Mouse (Mus musculus): ENCODE results near the gene Stk39. TPM values are rescaled to one million over a fixed set of nuclear protein-coding genes. Genes with fewer than 3 reads are reported as not detected.

Stk39 gene
- 100 to 1,000 TPM in 1 of 2 experiments, 10 to 100 TPM in 1; 95.6 to 106 TPM for total RNA-seq (2021)
- long read RNA-seq, experiment 1, transcript Stk39-201 (18 exons, 3,536 nt): major isoform, 104 of 166 reads
- long read RNA-seq, experiment 1, partial matches to known transcripts: 19 of 166 reads
- long read RNA-seq, experiment 1, other reads (novel, unspliced or antisense): 43 of 166 reads
- long read RNA-seq, experiment 2, transcript Stk39-201 (18 exons, 3,536 nt): major isoform, 107 of 183 reads
- long read RNA-seq, experiment 2, partial matches to known transcripts: 25 of 183 reads
- long read RNA-seq, experiment 2, other reads (novel, unspliced or antisense): 51 of 183 reads

DNA sequence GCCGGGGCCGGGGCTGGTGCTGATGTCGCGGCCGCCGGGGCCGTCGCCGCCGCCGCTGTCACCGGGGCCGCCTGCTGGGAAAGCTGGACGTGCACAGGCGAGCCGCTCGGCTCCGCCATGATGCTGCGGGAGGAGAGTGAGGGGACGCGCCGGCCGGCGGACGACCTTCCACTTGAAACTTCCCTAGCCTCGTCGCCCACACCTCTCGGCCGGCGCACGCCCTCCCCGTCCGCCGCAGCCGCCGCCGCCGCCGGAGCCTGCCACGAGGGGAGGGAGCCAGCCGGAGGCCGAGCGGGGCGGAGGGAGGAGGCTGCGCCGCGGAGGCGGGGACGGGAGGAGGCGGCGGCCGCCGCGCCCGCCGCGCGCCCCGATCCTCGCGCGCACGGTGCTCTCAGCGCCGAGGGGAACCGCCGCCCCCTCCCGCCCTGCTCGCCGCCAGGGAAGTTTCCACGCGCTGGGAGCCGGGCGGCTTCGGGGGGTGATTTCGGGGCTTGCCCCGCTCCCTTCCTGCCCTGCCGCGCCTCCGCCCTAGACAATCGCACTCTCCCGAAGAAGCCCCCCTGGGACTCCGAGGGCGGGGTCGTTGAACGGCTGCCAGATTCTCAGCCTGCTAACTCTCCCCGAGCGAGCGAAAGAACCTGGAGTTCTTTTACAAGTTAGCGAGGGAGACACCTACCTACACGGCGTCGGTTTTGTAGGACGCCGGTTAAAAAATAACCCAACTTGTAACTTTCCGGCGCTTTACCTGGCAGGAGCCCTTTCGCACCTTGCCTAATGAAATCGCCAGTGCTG, at the start of gene Stk39:
Gene Stk39 (minus strand): TSS at position 510 of the 792 bp plus-strand sequence.
- DNase-seq: peak; percentile 89 to 90
- intact Hi-C loops (cut with DNase I): loop anchor here (5.0 kb wide), 1 partner anchor 90 kb away; no protein-coding TSS in a partner anchor

DNA sequence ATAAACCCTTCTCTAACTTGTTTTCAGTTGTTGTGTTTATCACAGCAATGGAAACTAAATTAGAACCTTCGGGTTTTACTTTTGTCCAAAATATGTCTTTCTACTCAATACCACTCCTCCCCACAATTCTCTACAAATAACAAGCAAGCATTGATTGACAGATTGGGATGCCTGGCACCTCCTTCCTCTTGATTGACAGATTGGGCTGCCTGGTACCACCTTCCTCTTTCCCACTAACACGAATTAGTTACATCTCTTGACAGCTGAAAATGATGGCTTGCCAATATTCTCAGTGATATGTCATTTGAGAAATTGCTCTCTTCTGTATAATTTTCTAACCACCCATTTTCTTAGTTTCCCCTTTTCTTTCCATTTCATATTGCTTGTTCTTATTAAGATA, 43.3 kb upstream of the Stk39 start:
- intact Hi-C loops (cut with DNase I): no loop called here
- DNase-seq: no peak

DNA sequence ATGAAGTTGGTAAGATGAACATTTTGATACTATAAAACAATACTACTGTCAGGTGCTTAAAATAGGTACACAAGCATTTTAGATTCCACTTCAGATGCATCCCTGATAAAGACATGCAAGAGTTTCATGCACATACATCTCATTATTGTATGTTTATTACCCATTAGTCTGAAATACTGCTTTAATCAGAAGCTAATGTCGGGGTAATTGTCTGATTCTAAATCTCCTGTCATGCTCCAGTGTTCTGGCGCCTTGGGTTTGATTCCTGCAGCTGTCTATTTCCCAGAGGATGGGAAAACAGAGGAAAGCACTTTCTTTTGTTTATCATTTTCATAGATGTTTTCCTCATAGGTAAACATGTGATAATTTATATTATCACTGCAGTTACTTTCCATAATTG, 31.1 kb upstream of the Stk39 start:
- intact Hi-C loops (cut with DNase I): no loop called here
- DNase-seq: no peak

DNA sequence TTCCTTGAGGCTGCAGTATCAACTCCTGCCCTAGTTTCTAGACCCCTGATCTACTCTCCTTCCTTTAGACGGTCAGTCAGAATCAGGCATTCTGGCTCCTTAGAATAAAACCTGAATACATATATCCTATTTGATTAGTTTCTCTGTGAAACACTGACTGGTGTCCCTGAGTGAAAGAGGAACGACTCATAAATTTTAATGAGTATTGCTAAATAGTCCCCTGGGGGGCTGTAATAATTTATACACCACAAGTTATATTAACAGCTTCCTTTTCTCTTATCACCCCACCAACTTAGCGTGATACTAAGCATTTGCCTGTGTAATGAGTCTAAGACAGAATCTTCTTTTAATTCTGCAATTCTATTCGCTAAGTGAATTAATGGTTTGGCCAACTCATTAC, 30.7 kb upstream of the Stk39 start:
- intact Hi-C loops (cut with DNase I): no loop called here
- DNase-seq: no peak

DNA sequence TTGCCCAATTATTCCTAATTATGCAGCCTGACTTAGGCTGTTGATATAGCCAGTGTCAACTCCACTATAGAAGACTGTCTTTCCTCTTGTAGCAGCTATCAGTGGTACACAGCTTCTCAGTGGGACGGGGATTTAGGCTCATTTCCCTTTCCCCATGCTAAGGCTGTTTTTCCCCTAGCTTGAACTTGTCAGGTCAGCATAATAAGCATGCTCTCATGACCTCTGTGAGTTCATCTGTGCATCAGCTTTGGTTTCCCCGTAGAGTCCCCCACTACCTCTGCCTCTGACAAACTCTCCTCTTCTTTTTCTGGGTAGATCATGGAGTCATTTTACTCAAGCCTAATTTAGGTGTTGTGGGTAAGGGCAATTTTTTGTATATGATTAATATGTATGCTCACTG, 30.2 kb upstream of the Stk39 start:
- DNase-seq: no peak
- intact Hi-C loops (cut with DNase I): no loop called here

DNA sequence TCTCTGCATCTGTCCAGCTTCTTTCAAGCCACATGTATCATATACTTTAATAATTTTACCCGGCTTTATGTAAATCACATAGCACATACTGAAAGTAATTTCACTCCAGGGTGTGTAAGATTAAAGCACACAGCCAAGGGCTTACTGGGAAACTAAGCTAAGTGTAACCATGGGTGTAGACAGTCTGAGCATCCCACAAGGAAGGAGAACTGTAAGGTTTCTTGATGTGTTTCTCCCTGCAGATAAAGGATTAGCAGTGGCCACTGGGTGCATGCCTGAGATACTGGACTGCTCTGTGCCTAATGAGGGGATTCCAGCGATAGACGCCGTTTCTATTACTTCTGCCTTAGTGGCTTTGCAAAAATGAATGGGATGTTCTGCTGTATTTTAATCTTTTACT, 14.2 kb upstream of the Stk39 start:
- DNase-seq: no peak
- intact Hi-C loops (cut with DNase I): no loop called here

DNA sequence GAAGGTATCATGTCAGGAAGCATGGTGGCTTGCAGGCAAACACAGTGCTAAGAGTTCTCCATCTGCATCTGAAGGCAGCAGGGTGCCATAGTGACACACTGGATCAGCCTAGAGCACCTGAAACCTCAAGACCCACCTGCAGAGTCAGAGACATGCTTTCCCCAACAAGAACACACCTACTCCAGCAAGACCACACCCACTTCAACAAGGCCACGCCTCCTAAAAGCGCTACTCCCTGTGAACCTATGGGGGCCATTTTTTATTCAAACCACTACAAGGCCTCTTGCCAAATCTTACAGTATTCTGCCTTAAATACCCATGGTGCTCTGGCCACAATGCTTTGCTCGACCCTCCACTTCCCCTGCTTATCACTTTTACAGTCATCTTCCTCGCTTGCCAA, 13.1 kb upstream of the Stk39 start:
- intact Hi-C loops (cut with DNase I): no loop called here
- no peak for DNase-seq

DNA sequence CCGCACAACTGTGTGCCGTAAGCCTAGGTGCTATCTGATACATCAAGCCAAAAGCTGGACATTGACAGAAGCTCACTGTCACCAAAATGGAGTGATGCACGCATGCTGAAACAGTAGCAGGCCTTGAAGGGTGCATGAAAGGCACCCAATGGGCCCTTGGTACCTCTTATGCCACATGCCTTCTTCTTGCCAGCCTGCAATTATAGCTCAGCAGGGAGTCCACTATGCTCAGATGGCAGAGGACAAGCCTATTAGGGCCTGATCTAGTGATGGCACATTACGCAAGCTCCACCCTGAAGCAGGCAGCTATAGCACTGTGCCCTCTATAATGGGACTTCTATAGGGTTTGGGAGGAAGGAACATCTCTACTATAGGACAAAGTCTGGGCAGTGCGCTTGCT, 10.8 kb upstream of the Stk39 start:
- intact Hi-C loops (cut with DNase I): no loop called here
- DNase-seq: no peak

DNA sequence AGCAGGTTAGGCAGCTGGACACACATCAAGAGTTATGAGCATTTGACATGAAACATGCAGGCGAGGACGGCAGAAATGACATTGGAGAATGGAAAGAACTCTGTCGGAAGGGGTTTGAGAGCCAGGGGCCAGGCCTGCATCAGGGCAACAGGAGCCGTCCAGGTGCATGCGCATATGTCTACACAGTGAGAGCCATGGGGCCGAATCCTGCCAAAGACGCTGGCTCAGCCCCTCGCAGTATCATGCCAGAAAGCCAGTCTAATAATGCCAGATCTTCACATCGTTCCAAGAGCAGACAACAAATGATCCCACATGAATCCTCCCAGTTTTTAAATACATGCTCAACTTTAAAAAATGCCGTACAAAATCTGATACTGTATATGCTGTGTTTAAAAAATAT, 7.8 kb upstream of the Stk39 start:
- intact Hi-C loops (cut with DNase I): no loop called here
- no peak for DNase-seq

DNA sequence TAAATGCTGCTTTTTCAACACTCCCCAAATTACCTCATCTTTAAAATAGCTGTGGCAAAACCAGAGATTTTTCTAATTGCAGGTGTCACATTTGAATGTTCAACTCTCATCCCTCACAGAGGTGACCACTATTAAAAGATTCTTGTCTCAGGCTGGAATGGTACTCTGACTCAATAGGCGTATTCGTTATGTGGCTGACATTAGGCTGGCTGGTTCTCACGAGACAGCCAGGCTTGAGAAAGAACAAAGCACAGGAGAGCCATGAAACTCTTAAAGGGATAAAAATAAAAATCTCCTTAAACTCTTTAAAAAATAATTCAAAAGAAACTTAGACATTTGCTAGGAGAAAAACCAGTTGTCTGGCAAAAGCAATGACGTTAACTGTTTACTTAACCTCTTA, 853 bp upstream of the Stk39 start:
- no peak for DNase-seq
- intact Hi-C loops (cut with DNase I): loop anchor here (5.0 kb wide), 1 partner anchor 89 kb away; no protein-coding TSS in a partner anchor

DNA sequence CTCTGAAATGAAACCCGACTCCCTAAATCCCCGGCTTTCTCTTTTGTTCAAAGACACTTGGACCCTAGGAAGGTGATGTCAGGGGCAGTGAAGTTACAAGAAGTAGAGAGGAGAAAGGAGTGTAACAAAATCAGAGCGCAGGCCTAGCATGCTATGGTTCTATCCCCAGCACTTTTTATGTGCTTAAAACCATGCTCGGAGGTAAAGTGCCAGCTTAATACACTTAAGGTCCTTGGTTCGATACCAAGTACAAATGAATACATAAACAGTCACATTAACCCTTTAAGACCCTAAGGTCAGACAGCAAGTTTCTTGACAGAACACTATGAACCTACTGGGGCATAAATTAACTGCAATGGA, 463 bp upstream of the Stk39 start:
- DNase-seq: no peak
- intact Hi-C loops (cut with DNase I): loop anchor here (5.0 kb wide), 1 partner anchor 90 kb away; no protein-coding TSS in a partner anchor

DNA sequence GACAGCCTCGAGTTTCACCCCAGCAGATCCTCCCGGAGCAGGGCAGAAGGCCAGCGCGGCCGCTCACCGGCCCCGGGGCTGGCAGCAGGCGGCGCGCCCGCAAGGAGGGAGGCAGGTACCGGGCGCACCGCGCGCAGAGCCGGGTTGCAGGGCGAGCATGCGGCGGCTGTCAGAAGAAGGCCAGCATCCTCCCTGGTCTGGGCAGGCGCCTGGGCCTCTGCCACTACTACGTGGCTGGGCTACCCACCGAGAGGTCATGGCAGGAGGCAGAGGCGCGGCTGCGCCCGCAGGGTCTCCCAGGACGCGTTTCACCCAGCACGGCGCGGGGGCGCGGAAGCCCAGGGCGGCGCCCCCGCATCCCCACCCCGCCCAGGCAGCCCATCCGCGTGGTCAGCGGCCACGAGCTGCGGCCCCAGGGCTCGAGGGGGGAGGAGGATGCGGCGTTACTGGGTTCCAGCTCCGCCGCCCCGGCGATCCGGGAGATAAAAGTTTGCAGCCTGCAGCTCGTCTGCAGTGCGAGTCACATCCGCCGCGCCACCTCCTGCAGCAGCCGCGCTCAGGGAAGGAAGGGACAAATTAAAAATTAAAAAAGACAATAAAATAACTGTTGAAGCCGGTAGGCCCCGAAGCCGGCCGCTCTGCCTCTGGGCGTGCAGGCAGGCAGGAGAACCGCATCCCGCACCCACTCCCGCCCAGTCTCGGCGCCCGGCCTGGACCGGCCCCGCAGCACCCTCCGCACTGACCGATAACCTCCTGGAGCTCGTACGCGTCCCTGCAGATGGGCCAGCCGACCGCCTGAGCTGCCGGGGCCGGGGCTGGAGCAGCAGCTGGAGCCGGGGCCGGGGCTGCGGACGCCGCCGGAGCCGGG, 943 bp downstream of the Stk39 start:
- intact Hi-C loops (cut with DNase I): loop anchor here (5.0 kb wide), 1 partner anchor 91 kb away; no protein-coding TSS in a partner anchor
- DNase-seq: peak; percentile 68 to 72

DNA sequence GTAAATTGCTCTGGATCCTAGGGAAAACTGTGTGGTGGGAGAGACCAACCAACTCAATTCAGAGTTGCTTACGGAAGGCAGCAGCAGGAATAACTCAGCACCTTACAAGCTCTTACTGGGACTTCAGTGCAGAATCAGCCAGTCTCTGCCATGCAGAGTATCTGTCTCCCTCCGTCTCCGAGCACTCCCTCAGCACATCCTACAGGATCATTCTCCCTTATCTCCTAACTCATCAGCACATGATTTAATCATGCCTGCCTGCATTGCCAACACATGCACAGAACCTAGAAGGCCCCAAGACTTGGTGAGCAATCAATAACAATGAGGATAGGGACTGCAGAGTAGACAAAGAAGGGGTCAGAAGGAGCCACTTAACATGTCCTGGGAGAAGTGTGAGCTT, 2.6 kb downstream of the Stk39 start:
- no peak for DNase-seq
- intact Hi-C loops (cut with DNase I): loop anchor here (2.0 to 5.0 kb wide), 2 partner anchors 39 to 92 kb away; no protein-coding TSS in a partner anchor

DNA sequence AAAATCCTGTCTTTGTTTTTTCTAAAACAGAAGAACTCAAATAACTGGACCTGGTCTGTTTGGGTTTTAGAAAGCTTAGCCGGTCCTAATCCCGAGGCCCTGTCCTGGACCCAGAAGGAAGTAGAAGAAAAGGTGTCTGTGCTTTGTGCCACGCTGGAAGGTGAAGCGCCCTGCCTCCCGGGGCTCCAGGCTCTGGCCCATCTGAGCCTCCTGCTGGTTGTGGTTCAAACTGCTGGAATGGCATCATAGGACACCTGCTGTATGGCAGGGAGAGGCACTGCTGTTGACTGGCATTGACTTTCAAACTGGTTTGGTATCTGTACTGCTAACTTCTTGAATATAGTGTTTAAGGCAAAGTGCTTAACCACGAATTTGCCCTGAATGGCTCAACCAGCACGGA, 3.4 kb downstream of the Stk39 start:
- intact Hi-C loops (cut with DNase I): loop anchor here (2.0 to 5.0 kb wide), 2 partner anchors 38 to 91 kb away; no protein-coding TSS in a partner anchor
- DNase-seq: peak; percentile 55 to 68

DNA sequence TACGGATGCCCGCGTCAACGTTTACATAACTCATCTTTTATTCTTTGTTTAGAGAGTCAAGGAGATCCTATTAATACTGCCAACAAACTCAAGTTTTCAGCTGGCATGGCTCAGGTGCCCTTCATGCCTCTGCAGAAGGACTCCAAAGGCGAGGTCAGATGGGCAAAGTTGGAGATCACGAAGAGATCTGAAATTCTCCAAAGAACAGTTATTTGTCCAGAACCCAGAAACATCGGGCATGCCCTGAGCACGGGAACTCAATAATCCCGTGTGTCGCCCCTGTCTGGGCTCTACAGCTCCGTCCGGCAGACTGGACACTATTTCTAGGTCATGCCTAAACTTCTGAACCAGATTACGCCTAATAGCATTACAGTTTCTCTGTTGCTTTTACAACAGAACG, 3.8 kb downstream of the Stk39 start:
- DNase-seq: no peak
- intact Hi-C loops (cut with DNase I): loop anchor here (2.0 to 5.0 kb wide), 2 partner anchors 37 to 91 kb away; no protein-coding TSS in a partner anchor

DNA sequence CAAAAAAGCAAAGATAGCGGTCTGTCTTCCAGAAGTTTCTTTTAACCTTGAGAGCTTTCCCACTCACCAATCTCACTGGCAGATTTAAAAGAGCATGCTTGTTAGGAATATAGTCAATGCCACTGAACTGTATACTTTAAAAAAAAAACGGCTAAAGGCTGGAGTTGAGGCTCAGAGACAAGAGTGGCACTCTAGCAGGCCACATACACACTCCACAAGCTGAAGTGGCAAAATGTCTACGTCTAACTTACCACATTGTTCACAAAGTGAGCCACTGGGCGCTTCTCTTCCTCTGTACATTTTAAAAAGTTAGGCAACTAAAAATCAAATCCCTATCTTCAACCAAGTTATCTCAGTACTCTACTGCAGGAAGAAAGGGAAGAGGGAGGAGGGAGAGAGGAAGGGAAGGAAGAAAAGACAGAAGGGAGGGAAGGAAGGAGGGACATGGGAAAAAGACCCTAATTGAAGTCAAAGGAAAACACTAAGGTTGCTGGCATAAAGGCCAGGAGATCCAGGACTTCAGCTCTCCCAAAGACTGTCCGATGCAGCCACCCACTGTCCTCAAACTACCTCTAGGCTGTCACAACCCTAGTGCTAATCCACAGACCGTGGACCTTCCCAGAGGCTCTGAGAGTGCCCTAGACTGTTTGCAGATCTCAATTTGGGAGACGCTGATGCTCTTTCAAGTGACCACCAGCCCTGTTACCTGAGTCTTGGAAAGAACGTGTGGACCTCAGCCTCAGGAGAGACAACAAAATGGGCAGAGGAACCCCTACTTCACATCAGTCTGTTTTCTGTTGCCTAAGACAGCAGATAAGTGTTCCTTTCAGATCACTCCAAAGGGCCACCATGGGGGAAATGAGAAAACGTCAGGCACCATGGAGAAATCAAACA, 4.7 kb downstream of the Stk39 start:
- DNase-seq: no peak
- intact Hi-C loops (cut with DNase I): loop anchor here (5.0 kb wide), 1 partner anchor 90 kb away; no protein-coding TSS in a partner anchor

DNA sequence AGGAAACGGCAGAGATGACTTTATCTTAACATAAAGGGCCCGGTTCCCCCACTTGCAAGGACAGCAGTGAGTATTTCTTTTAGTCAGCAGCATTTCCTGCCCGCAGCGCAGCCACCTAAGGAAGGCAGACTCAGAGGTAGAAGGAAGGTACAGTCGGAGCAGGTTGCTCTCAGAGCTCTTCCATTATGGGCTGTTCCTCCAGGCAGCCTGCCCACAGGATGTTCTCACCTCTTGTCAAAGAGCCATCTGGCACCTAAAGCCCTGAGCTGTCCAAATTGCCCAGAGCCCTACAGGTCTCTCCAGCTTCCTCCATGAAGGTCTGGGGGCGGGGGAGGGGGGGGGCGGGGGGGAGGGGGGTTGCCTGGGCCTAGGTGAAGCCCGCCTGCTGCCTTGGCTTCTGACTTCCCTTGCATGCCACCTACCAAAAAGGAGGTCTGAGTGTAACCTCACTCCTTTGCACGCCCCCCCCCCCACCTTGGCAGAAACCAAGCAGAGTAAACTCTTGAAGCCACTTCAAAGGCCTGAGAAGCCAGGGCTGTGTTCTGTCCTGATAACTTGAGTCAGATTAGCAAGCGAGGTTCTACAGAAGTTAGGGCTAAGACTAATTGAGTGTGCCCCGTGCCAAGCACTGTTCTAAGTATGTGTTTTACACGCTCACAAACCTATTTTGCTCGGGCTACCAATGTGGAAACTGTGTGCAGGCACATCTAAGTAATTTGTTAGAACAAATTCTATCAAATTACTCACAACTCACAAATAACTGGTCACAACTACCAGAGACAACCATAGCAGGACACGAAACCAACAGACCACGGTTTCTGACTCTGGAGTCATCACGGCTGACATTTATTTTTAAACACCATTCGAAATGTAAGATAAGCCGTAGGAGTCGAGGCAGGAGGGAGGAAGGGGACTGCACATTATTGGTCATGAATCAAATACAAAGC, 5.7 kb downstream of the Stk39 start:
- intact Hi-C loops (cut with DNase I): loop anchor here (5.0 kb wide), 1 partner anchor 89 kb away; no protein-coding TSS in a partner anchor
- peak; percentile 69 to 85 for DNase-seq
